Mouse (Mus musculus) forebrain, embryonic 12.5 days (tissue): ENCODE measurements around the gene Cd3d. TPM values are rescaled to one million over a fixed set of nuclear protein-coding genes. Genes with fewer than 3 reads are reported as not detected.

Source experiments
- ATAC-seq: fragments of 200-750 bp; cut with Nextera tagmentation; 2 replicates; pipeline ENCODE4 v1.8.0; 2017; ENCODE audit warnings: moderate TSS enrichment; ENCODE audit not compliant: low FRiP score
- H3K27ac ChIP-seq: fragments of 300-500 bp; sonication (generic); 2 replicates; pipeline ENCODE4 v1.5.1; 2016; ENCODE audit warnings: mild to moderate bottlenecking
- H3K27me3 ChIP-seq: fragments of 300-500 bp; sonication (generic); 2 replicates; pipeline ENCODE4 v1.6.1; 2016; ENCODE audit warnings: mild to moderate bottlenecking
- H3K36me3 ChIP-seq: fragments of 300-500 bp; sonication (generic); replicated peaks from 2 replicates; pipeline ENCODE4 v1.6.1; 2016; ENCODE audit warnings: mild to moderate bottlenecking
- H3K4me1 ChIP-seq: fragments of 300-500 bp; sonication (generic); 2 replicates; pipeline ENCODE4 v1.6.1; 2016
- H3K4me2 ChIP-seq: fragments of 300-500 bp; sonication (generic); 2 replicates; pipeline ENCODE4 v1.6.1; 2016; ENCODE audit warnings: mild to moderate bottlenecking, moderate library complexity
- H3K4me3 ChIP-seq: fragments of 300-500 bp; sonication (generic); replicated peaks from 2 replicates; pipeline ENCODE4 v1.5.1; 2016; ENCODE audit warnings: mild to moderate bottlenecking
- H3K9ac ChIP-seq: fragments of 300-500 bp; sonication (generic); 2 replicates; pipeline ENCODE4 v1.6.1; 2016; ENCODE audit warnings: mild to moderate bottlenecking
- H3K9me3 ChIP-seq: fragments of 300-500 bp; sonication (generic); 2 replicates; pipeline ENCODE4 v1.6.1; 2016
- WGBS: fragments of 180-500 bp; shearing (Covaris S2); methylation state at CpG from one replicate; pipeline ENCODE4 v1.1.7; 2016; 5-methylcytosine and 5-hydroxymethylcytosine counted together
- polyA plus RNA-seq: library from polyadenylated mRNA; unstranded; fragments of >200 nt; fragmentation: Nextera tagmentation; extraction: Ambion mirVana; gene quantifications from 2 replicates; pipeline ENCODE4 v1.2.1, GENCODE M21; 2016

Gene Cd3d
- polyA plus RNA-seq, 1 experiment from 2014 or later, result not detected

GRCm38 (mm10) chr9:44979806-44980205, 1.8 kb upstream of the Cd3d start:
- WGBS, result 81% methylated on average over 7 of the region's 7 CpGs
- Histone ChIP-seq H3K4me1 (no peaks in the 10 kb centered on the region), H3K4me3 (no peak overlapping the region), H3K9ac (no peak overlapping the region), H3K4me2 (no peak overlapping the region), H3K27ac (no peak overlapping the region), H3K36me3 (no peaks in the 10 kb centered on the region), H3K27me3 (peaks cover 5% of the 10 kb centered on the region; the same call in 1 of the 2 replicates), H3K9me3 (no peaks in the 10 kb centered on the region)
- ATAC-seq, result no peak

GRCm38 (mm10) chr9:44980242-44980641, 1.3 kb upstream of the Cd3d start, which contains the start of gene Cd3g:
Gene Cd3g, minus strand, starts transcription at chr9:44980431.
- H3K36me3 ChIP-seq, result no peaks in the 10 kb centered on the region
- H3K4me2 ChIP-seq, result no peak within 1 kb of the TSS
- H3K9ac ChIP-seq, result no peak within 1 kb of the TSS
- H3K4me3 ChIP-seq, result no peak within 1 kb of the TSS
- no peaks in the 10 kb centered on the region for H3K4me1 ChIP-seq
- WGBS, result 72% methylated on average over 3 of the region's 3 CpGs
- ATAC-seq, result no peak
- no peak within 1 kb of the TSS for H3K27ac ChIP-seq
- peaks cover 5% of the 10 kb centered on the region; the same call in 1 of the 2 replicates for H3K27me3 ChIP-seq
- no peaks in the 10 kb centered on the region for H3K9me3 ChIP-seq

GRCm38 (mm10) chr9:44981104-44981503, 482 bp upstream of the Cd3d start:
- no peak overlapping the region for H3K4me3 ChIP-seq
- no peaks in the 10 kb centered on the region for H3K9me3 ChIP-seq
- ATAC-seq, result no peak
- WGBS, result 92% methylated on average over 2 of the region's 2 CpGs
- H3K27me3 ChIP-seq, result 0 out of 2 replicates have a peak, but pooled peaks cover 5% of the 10 kb centered on the region
- no peaks in the 10 kb centered on the region for H3K36me3 ChIP-seq
- no peak overlapping the region for H3K4me2 ChIP-seq
- H3K27ac ChIP-seq, result no peak overlapping the region
- H3K4me1 ChIP-seq, result no peaks in the 10 kb centered on the region
- no peak overlapping the region for H3K9ac ChIP-seq

GRCm38 (mm10) chr9:44982081-44982480, 495 bp downstream of the Cd3d start:
- no peaks in the 10 kb centered on the region for H3K36me3 ChIP-seq
- no peak overlapping the region for H3K27ac ChIP-seq
- no peak for ATAC-seq
- no peak overlapping the region for H3K4me2 ChIP-seq
- no peaks in the 10 kb centered on the region for H3K9me3 ChIP-seq
- 0 out of 2 replicates have a peak, but pooled peaks cover 5% of the 10 kb centered on the region for H3K27me3 ChIP-seq
- 90% methylated on average over 8 of the region's 8 CpGs for WGBS
- no peak overlapping the region for H3K9ac ChIP-seq
- no peak overlapping the region for H3K4me3 ChIP-seq
- H3K4me1 ChIP-seq, result no peaks in the 10 kb centered on the region

- no peaks in the 10 kb centered on the region for H3K4me1 ChIP-seq
- no peak overlapping the region for H3K27ac ChIP-seq
- H3K36me3 ChIP-seq, result no peaks in the 10 kb centered on the region
- 0 out of 2 replicates have a peak, but pooled peaks cover 5% of the 10 kb centered on the region for H3K27me3 ChIP-seq
- no peak overlapping the region for H3K4me2 ChIP-seq
- ATAC-seq, result no peak
- WGBS, result 82% methylated on average over 3 of the region's 3 CpGs
- H3K9me3 ChIP-seq, result no peaks in the 10 kb centered on the region
- no peak overlapping the region for H3K9ac ChIP-seq
- H3K4me3 ChIP-seq, result no peak overlapping the region
Measured at GRCm38 (mm10) chr9:44982531-44982930, 945 bp downstream of the Cd3d start.

- Histone ChIP-seq H3K36me3 (no peaks in the 10 kb centered on the region), H3K4me1 (no peaks in the 10 kb centered on the region), H3K27me3 (0 out of 2 replicates have a peak, but pooled peaks cover 3% of the 10 kb centered on the region), H3K27ac (no peak overlapping the region), H3K4me3 (no peak overlapping the region), H3K9ac (no peak overlapping the region), H3K4me2 (no peak overlapping the region), H3K9me3 (no peaks in the 10 kb centered on the region)
- ATAC-seq, result no peak
- 82% methylated on average over 2 of the region's 2 CpGs for WGBS
Measured at GRCm38 (mm10) chr9:44983001-44983400, 1.4 kb downstream of the Cd3d start.

- no peaks in the 10 kb centered on the region for H3K4me1 ChIP-seq
- H3K27me3 ChIP-seq, result 0 out of 2 replicates have a peak, but pooled peaks cover 5% of the 10 kb centered on the region
- H3K36me3 ChIP-seq, result no peaks in the 10 kb centered on the region
- 79% methylated on average over 3 of the region's 3 CpGs for WGBS
- no peak overlapping the region for H3K4me3 ChIP-seq
- no peak overlapping the region for H3K4me2 ChIP-seq
- no peak overlapping the region for H3K27ac ChIP-seq
- no peak for ATAC-seq
- H3K9ac ChIP-seq, result no peak overlapping the region
- H3K9me3 ChIP-seq, result no peaks in the 10 kb centered on the region
Measured at GRCm38 (mm10) chr9:44985721-44986161, 4.2 kb downstream of the Cd3d start.

GRCm38 (mm10) chr9:44986242-44986781, 4.7 kb downstream of the Cd3d start:
- Histone ChIP-seq H3K36me3 (no peaks in the 10 kb centered on the region), H3K9me3 (no peaks in the 10 kb centered on the region), H3K4me1 (no peaks in the 10 kb centered on the region), H3K9ac (no peak overlapping the region), H3K27ac (no peak overlapping the region), H3K4me2 (no peak overlapping the region), H3K4me3 (no peak overlapping the region), H3K27me3 (0 out of 2 replicates have a peak, but pooled peaks cover 5% of the 10 kb centered on the region)
- WGBS, result 78% methylated on average over 14 of the region's 14 CpGs
- no peak for ATAC-seq

- no peak overlapping the region for H3K9ac ChIP-seq
- no peak overlapping the region for H3K4me3 ChIP-seq
- WGBS, result 81% methylated on average over 5 of the region's 5 CpGs
- no peaks in the 10 kb centered on the region for H3K9me3 ChIP-seq
- no peak overlapping the region for H3K4me2 ChIP-seq
- ATAC-seq, result no peak
- no peaks in the 10 kb centered on the region for H3K4me1 ChIP-seq
- 0 out of 2 replicates have a peak, but pooled peaks cover 5% of the 10 kb centered on the region for H3K27me3 ChIP-seq
- H3K36me3 ChIP-seq, result no peaks in the 10 kb centered on the region
- H3K27ac ChIP-seq, result no peak overlapping the region
Measured at GRCm38 (mm10) chr9:44986976-44987375, 5.4 kb downstream of the Cd3d start.

GRCm38 (mm10) chr9:44991821-44992220, 10.2 kb downstream of the Cd3d start:
- Histone ChIP-seq H3K27ac (no peak overlapping the region), H3K27me3 (0 out of 2 replicates have a peak, but pooled peaks cover 5% of the 10 kb centered on the region), H3K4me1 (no peaks in the 10 kb centered on the region), H3K36me3 (no peaks in the 10 kb centered on the region), H3K9ac (no peak overlapping the region), H3K9me3 (no peaks in the 10 kb centered on the region), H3K4me2 (no peak overlapping the region), H3K4me3 (no peak overlapping the region)
- 81% methylated on average over 2 of the region's 2 CpGs for WGBS
- no peak for ATAC-seq

GRCm38 (mm10) chr9:44992271-44992670, 10.7 kb downstream of the Cd3d start:
- H3K9me3 ChIP-seq, result no peaks in the 10 kb centered on the region
- H3K27ac ChIP-seq, result no peak overlapping the region
- ATAC-seq, result no peak
- no peak overlapping the region for H3K9ac ChIP-seq
- no peak overlapping the region for H3K4me2 ChIP-seq
- 0 out of 2 replicates have a peak, but pooled peaks cover 5% of the 10 kb centered on the region for H3K27me3 ChIP-seq
- no peak overlapping the region for H3K4me3 ChIP-seq
- H3K36me3 ChIP-seq, result no peaks in the 10 kb centered on the region
- no peaks in the 10 kb centered on the region for H3K4me1 ChIP-seq

GRCm38 (mm10) chr9:44993268-44993667, 11.7 kb downstream of the Cd3d start:
- H3K4me3 ChIP-seq, result no peak overlapping the region
- no peak overlapping the region for H3K4me2 ChIP-seq
- no peak for ATAC-seq
- no peak overlapping the region for H3K27ac ChIP-seq
- H3K9ac ChIP-seq, result no peak overlapping the region
- H3K9me3 ChIP-seq, result no peaks in the 10 kb centered on the region
- H3K36me3 ChIP-seq, result no peaks in the 10 kb centered on the region
- H3K27me3 ChIP-seq, result 0 out of 2 replicates have a peak, but pooled peaks cover 5% of the 10 kb centered on the region
- H3K4me1 ChIP-seq, result no peaks in the 10 kb centered on the region
- WGBS, result 97% methylated on average over 2 of the region's 2 CpGs

GRCm38 (mm10) chr9:44994962-44995361, 13.4 kb downstream of the Cd3d start:
- H3K27ac ChIP-seq, result no peak overlapping the region
- H3K4me1 ChIP-seq, result no peaks in the 10 kb centered on the region
- H3K9me3 ChIP-seq, result no peaks in the 10 kb centered on the region
- H3K4me2 ChIP-seq, result no peak overlapping the region
- no peak for ATAC-seq
- WGBS, result 76% methylated on average over 4 of the region's 4 CpGs
- no peak overlapping the region for H3K9ac ChIP-seq
- peaks cover 2% of the 10 kb centered on the region; the same call in 1 of the 2 replicates for H3K27me3 ChIP-seq
- no peaks in the 10 kb centered on the region for H3K36me3 ChIP-seq
- H3K4me3 ChIP-seq, result no peak overlapping the region
